Mouse (Mus musculus) gastrocnemius, postnatal 25 days (tissue): ENCODE results near the gene Pkp4. TPM values are rescaled to one million over a fixed set of nuclear protein-coding genes. Genes with fewer than 3 reads are reported as not detected.

ENCODE experiments used
- DNase-seq: peaks from one replicate; pipeline ENCODE4 v3.0.0; 2022
- total RNA-seq, 2 experiments: library from RNA; stranded (reverse); gene quantifications; 1 replicate in 1 of 2; 2 replicates in 1 of 2; pipeline ENCODE4 v1.2.3; 2021

Pkp4 gene
- total RNA-seq, 2 experiments from 2014 or later, result 27.3 to 27.9 TPM

- DNase-seq, result no peak
These were observed 59.5 kb downstream of the Pkp4 start for GRCm38 (mm10) chr2:59219997-59220789.

- DNase-seq, result no peak
These were observed 65.7 kb downstream of the Pkp4 start for GRCm38 (mm10) chr2:59226383-59226782.

- DNase-seq, result no peak
These were observed 66.4 kb downstream of the Pkp4 start for GRCm38 (mm10) chr2:59227011-59227410.

- no peak for DNase-seq
These were observed 67.0 kb downstream of the Pkp4 start for GRCm38 (mm10) chr2:59227508-59228263.

GRCm38 (mm10) chr2:59229250-59229895, 68.7 kb downstream of the Pkp4 start:
- no peak for DNase-seq

- no peak for DNase-seq
These were observed 70.0 kb downstream of the Pkp4 start for GRCm38 (mm10) chr2:59230656-59231055.

GRCm38 (mm10) chr2:59231514-59231913, 70.9 kb downstream of the Pkp4 start:
- DNase-seq, result no peak

- no peak for DNase-seq
These were observed 72.8 kb downstream of the Pkp4 start for GRCm38 (mm10) chr2:59233294-59233923.

GRCm38 (mm10) chr2:59233936-59234335, 73.3 kb downstream of the Pkp4 start:
- DNase-seq, result no peak

GRCm38 (mm10) chr2:59234537-59234936, 73.9 kb downstream of the Pkp4 start:
- no peak for DNase-seq

GRCm38 (mm10) chr2:59239841-59240395, 79.3 kb downstream of the Pkp4 start:
- DNase-seq, result no peak

- no peak for DNase-seq
These were observed 81.5 kb downstream of the Pkp4 start for GRCm38 (mm10) chr2:59242117-59242516.

- no peak for DNase-seq
These were observed 83.8 kb downstream of the Pkp4 start for GRCm38 (mm10) chr2:59244273-59245097.

GRCm38 (mm10) chr2:59245098-59245388, 84.4 kb downstream of the Pkp4 start:
- no peak for DNase-seq

- DNase-seq, result no peak
These were observed 88.2 kb downstream of the Pkp4 start for GRCm38 (mm10) chr2:59248806-59249205.

- DNase-seq, result no peak
These were observed 92.2 kb downstream of the Pkp4 start for GRCm38 (mm10) chr2:59252818-59253217.

GRCm38 (mm10) chr2:59253435-59253834, 92.8 kb downstream of the Pkp4 start:
- no peak for DNase-seq

- no peak for DNase-seq
These were observed 98.2 kb downstream of the Pkp4 start for GRCm38 (mm10) chr2:59258821-59259231.

GRCm38 (mm10) chr2:59259346-59259745, 98.7 kb downstream of the Pkp4 start:
- DNase-seq, result no peak

- DNase-seq, result no peak
These were observed 100.6 kb downstream of the Pkp4 start for GRCm38 (mm10) chr2:59261203-59261602.

- no peak for DNase-seq
These were observed 105.8 kb downstream of the Pkp4 start for GRCm38 (mm10) chr2:59266428-59266827.
